Mouse (Mus musculus) midbrain, embryonic 15.5 days (tissue): Measurements from ENCODE around the gene Gnb5. TPM values are rescaled to one million over a fixed set of nuclear protein-coding genes. Genes with fewer than 3 reads are reported as not detected.
A peak's percentile ranks its signal among the peaks of the same experiment; 100 is the strongest.

Experiments
- ATAC-seq: fragments of 200-750 bp; cut with Nextera tagmentation; replicated peaks from 2 replicates; pipeline ENCODE4 v1.8.0; 2017; ENCODE audit warnings: moderate TSS enrichment
- H3K27ac ChIP-seq: fragments of 300-500 bp; sonication (generic); 2 replicates; pipeline ENCODE4 v1.5.1; 2015; ENCODE audit warnings: mild to moderate bottlenecking, inconsistent platforms
- H3K27me3 ChIP-seq: fragments of 300-500 bp; sonication (generic); replicated peaks from 2 replicates; pipeline ENCODE4 v1.6.1; 2015; ENCODE audit warnings: inconsistent platforms
- H3K36me3 ChIP-seq: fragments of 300-500 bp; sonication (generic); replicated peaks from 2 replicates; pipeline ENCODE4 v1.6.1; 2015; ENCODE audit warnings: inconsistent platforms
- H3K4me1 ChIP-seq: fragments of 300-500 bp; sonication (generic); 2 replicates; pipeline ENCODE4 v1.6.1; 2015; ENCODE audit warnings: inconsistent platforms
- H3K4me2 ChIP-seq: fragments of 300-500 bp; sonication (generic); 2 replicates; pipeline ENCODE4 v1.6.1; 2015; ENCODE audit warnings: inconsistent platforms, mild to moderate bottlenecking, moderate library complexity
- H3K4me3 ChIP-seq: fragments of 300-500 bp; sonication (generic); 2 replicates; pipeline ENCODE4 v1.5.1; 2015; ENCODE audit warnings: mild to moderate bottlenecking, inconsistent platforms
- H3K9ac ChIP-seq: fragments of 300-500 bp; sonication (generic); 2 replicates; pipeline ENCODE4 v1.6.1; 2015; ENCODE audit warnings: mild to moderate bottlenecking, inconsistent platforms
- H3K9me3 ChIP-seq: fragments of 300-500 bp; sonication (generic); 2 replicates; pipeline ENCODE4 v1.6.1; 2016; ENCODE audit warnings: inconsistent platforms
- WGBS: fragments of 180-500 bp; shearing (Covaris S2); methylation state at CpG from one replicate; pipeline ENCODE4 v1.1.7; 2015; ENCODE audit warnings: mixed read lengths; 5-methylcytosine and 5-hydroxymethylcytosine counted together
- polyA plus RNA-seq: library from polyadenylated mRNA; unstranded; fragments of >200 nt; fragmentation: Nextera tagmentation; extraction: Ambion mirVana; gene quantifications from 2 replicates; pipeline ENCODE4 v1.2.1, GENCODE M21; 2015

The Gnb5 gene
- polyA plus RNA-seq: 65.1 and 69.5 TPM in 2 replicates

DNA sequence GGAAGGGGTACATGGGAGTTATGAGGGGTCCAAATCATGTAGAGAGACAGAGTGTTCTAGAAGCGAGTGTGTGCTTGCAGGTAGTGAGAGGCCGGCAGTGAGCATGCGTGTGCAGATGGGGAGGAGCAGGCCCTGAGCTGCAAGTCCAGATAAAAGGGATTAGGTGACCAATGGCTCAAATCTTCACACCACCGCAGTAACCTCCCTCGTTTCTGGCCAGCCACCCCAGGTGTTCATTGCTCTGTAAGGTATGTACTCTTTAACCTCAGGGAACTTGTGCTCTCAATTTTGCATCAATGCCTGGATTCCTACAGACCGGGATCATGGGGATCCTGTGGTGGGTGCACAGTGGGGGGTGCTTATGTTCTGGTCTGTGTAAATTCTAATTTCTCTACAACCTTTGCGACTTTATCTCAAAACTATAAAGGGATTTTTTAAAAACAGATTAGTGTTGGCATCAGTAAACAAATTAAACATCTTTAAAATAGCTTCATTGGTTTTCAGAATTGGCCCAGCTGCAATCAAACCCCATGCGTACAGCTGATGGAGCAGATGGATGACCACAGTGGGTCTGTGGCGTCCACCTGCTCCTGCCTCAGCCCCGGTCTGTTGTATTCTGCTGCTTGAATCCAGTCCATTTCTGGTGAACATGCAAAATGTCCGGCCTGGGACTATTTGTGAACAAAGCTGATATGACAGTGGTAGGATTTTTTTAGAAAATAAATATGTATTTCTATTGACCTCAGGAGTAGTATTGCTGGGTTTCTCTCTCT lies at the start of gene Gnb5:
TSS of gene Gnb5 (plus strand) at position 163 of the 773 bp plus-strand sequence.
- Histone ChIP-seq H3K27ac (no peak within 1 kb of the TSS), H3K4me2 (no peak within 1 kb of the TSS), H3K9ac (no peak within 1 kb of the TSS), H3K27me3 (no peaks in the 10 kb centered on the region), H3K4me3 (no peak within 1 kb of the TSS), H3K4me1 (no peaks in the 10 kb centered on the region), H3K36me3 (no peaks in the 10 kb centered on the region), H3K9me3 (no peaks in the 10 kb centered on the region)
- 69% methylated on average over 11 of the region's 11 CpGs for WGBS
- no peak for ATAC-seq

DNA sequence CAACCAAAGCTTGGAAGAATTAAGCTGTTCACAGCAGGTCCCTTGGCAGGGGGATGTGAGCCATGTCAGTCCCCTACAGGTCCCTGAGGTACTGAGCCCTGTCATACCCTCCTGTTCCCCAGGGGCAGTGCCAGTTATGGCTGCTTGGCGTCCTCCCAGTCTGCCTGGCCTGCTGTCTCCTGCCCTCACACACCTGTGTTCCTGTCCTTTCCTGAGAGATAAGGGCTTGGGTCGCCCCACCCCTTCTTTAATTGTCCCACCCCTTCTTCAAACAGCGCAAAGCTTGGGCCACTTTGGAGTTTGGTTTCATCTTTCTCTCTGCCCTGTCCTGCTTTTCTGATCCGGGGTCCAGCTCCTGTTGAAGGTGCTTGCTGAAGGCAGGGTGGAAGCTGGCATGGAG lies 47.3 kb upstream of the Gnb5 start:
- no peak overlapping the region for H3K27ac ChIP-seq
- no peak for ATAC-seq
- H3K36me3 ChIP-seq: no peaks in the 10 kb centered on the region
- no peaks in the 10 kb centered on the region for H3K27me3 ChIP-seq
- H3K9ac ChIP-seq: no peak overlapping the region
- H3K4me3 ChIP-seq: no peak overlapping the region
- 73% methylated on average over 4 of the region's 4 CpGs for WGBS
- H3K4me1 ChIP-seq: peaks cover 39% of the 10 kb centered on the region
- no peaks in the 10 kb centered on the region for H3K9me3 ChIP-seq
- H3K4me2 ChIP-seq: no peak overlapping the region

DNA sequence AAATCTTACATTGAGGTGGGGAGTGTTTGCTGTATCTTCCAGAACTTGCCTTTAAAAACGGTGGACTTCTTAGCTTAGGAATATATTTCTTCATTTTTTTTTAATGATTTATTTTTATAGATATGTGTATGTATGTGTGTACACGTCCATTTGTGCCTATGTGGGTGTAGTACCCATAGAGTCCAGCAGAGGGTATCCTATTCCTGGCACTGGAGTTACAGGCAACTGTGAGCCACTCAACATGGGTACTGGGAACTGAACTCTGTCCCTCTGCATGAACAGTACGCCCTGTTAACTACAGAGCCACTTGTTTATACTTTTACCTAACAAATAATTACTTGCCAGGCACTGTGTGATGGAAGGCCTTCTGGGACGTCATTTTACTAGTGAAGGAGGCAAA lies 46.4 kb upstream of the Gnb5 start:
- WGBS: 90% methylated on average over 4 of the region's 4 CpGs
- no peak for ATAC-seq
- Histone ChIP-seq H3K9ac (no peak overlapping the region), H3K27me3 (no peaks in the 10 kb centered on the region), H3K4me3 (no peak overlapping the region), H3K27ac (no peak overlapping the region), H3K4me2 (no peak overlapping the region), H3K4me1 (peaks cover 30% of the 10 kb centered on the region), H3K9me3 (no peaks in the 10 kb centered on the region), H3K36me3 (no peaks in the 10 kb centered on the region)

DNA sequence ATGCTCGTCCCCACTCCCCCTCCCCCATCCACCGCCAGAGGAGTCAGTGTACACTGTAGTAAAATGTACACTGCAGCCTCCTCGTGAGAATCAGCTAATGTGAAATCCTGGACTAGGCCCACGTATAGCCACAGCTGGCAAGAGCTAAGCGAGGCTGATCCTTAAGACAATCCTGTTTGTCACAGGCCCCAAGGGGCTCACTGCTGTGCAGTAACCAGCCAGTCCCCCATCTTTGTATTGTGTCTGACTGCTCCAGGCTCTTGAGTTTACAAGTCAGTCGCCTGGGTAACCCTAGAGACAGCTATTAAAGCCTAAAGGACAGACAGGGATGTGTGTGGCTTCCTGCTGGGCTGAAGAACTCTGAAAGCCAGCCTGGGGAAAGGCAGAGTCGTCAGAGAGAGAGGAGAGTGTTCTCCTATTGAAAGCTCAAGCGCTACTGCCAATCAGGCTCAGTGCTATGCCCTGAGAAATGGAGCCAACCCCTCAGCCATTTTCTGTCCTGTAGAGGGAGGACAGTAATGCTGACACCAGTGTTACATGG lies 44.7 kb upstream of the Gnb5 start:
- 4% methylated on average over 8 of the region's 8 CpGs for WGBS
- Histone ChIP-seq H3K4me1 (peaks cover 16% of the 10 kb centered on the region), H3K27me3 (no peaks in the 10 kb centered on the region), H3K9ac (no peak overlapping the region), H3K9me3 (no peaks in the 10 kb centered on the region), H3K27ac (peak overlapping the region; percentile 70), H3K4me3 (no peak overlapping the region), H3K36me3 (no peaks in the 10 kb centered on the region), H3K4me2 (no peak overlapping the region)
- ATAC-seq: peak; percentile 87

DNA sequence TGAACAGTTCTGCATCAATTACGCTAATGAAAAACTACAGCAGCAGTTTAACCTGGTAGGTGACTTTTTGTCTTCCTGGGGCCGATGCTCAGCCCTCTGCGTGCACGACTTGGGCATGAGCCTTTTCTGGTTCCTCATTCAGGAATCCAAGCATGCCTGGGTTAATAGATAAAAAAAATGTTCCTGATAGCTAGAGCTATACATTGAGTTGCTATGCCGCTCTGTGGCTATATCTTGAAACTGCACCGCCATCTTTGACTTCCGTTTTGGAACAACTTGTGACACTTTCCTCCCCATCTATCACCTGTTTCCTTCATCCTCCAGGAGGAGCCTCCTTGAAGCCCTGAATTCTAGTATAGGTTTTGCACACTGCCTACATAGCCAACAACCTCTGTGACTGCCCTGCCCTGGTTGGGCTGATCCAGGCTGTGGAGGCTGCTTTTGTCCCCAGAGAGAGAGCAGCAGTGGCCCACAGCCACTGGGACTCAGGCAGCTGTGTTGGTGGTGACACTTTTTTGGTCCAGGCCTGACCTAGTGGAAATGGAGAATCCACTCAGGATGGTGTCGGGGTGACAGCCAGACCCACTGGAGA lies 43.8 kb upstream of the Gnb5 start:
- Histone ChIP-seq H3K4me1 (peaks cover 16% of the 10 kb centered on the region), H3K27me3 (no peaks in the 10 kb centered on the region), H3K9ac (no peak overlapping the region), H3K9me3 (no peaks in the 10 kb centered on the region), H3K27ac (no peak overlapping the region), H3K36me3 (no peaks in the 10 kb centered on the region), H3K4me3 (no peak overlapping the region), H3K4me2 (no peak overlapping the region)
- peak; percentile 32; the same call in 1 of the 2 replicates for ATAC-seq
- WGBS: 49% methylated on average over 8 of the region's 8 CpGs

DNA sequence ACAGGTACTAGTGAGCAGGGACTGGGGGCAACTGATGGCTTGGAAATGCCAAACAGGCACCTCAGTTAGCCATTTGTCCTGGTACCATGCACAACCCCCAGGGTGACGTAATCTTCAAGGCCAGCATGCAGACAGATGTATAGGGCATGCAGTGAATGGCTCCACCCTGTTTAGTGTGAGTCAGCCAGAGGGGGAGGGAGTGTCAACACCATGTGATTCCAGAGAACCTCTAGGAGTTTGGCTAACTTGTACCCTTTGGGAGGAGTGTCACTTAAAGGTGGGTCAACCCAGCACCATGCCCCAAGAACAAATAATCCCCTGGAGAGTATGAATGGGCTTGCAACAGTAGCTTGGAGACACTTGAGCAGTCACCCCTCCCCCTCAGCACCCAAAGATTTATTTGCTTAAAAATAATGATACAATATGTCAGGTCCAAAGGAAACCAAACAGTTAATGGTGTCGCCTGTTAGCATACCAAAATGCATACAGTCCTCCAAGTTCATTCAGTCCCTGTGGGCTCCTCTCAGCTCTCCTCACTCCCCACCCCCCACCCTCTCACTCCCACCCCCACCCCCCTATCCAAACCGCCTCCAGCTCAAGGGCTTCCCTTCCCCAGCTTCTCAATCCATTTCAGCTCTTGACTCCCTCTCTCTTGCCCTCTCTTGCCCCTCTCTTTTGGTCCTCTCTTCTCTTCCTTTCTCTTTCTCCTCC lies 41.9 kb upstream of the Gnb5 start:
- WGBS: 43% methylated on average over 3 of the region's 3 CpGs
- no peaks in the 10 kb centered on the region for H3K27me3 ChIP-seq
- no peak overlapping the region for H3K27ac ChIP-seq
- ATAC-seq: no peak
- H3K4me1 ChIP-seq: peaks cover 16% of the 10 kb centered on the region
- no peak overlapping the region for H3K4me3 ChIP-seq
- no peak overlapping the region for H3K9ac ChIP-seq
- no peaks in the 10 kb centered on the region for H3K36me3 ChIP-seq
- H3K9me3 ChIP-seq: no peaks in the 10 kb centered on the region
- no peak overlapping the region for H3K4me2 ChIP-seq

DNA sequence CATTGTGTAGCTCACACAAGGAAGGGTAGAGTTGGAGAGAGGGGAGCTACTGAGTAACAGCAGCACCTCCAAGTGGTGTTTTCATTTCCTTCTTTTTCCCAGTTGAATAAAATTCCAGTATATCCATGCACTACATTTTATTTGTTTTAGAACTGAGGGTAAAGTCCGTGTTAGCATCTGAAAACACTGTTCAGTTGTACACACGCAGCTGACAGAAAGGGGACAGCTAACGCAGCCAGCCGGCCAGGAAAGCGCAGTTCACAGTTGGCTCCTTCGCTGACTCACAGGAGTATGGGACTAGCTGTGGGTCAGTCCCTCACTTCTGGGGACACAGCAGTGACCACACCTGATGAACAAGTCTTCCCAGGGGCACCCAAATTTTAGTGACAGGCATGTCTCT lies 38.9 kb upstream of the Gnb5 start:
- Histone ChIP-seq H3K36me3 (no peaks in the 10 kb centered on the region), H3K4me2 (no peak overlapping the region), H3K4me1 (0 out of 2 replicates have a peak, but pooled peaks cover 2% of the 10 kb centered on the region), H3K4me3 (no peak overlapping the region), H3K27me3 (no peaks in the 10 kb centered on the region), H3K9me3 (no peaks in the 10 kb centered on the region), H3K9ac (no peak overlapping the region), H3K27ac (no peak overlapping the region)
- 76% methylated on average over 6 of the region's 6 CpGs for WGBS
- no peak for ATAC-seq

DNA sequence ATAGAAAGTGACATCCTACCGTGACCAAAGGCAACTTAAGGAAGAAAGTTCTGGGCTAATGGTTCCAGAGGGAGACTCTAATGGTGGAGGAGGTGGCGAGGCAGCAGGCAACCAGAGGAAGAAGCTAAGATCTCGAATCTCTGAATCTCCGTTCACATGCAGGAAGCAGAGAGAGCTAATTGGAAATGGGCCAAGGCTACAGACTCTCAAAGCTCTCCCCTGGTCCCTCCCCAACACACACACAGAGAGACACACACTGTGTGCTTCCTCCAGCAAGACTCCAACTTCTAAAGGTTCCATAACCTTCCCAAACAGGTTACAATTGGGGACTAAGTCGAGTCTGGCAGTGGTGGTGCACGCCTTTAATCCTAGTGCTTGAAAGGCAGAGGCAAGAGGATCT lies 35.7 kb upstream of the Gnb5 start:
- no peak for ATAC-seq
- 80% methylated on average over 6 of the region's 6 CpGs for WGBS
- no peaks in the 10 kb centered on the region for H3K27me3 ChIP-seq
- no peak overlapping the region for H3K9ac ChIP-seq
- no peaks in the 10 kb centered on the region for H3K36me3 ChIP-seq
- no peak overlapping the region for H3K4me3 ChIP-seq
- H3K4me1 ChIP-seq: no peaks in the 10 kb centered on the region
- H3K4me2 ChIP-seq: no peak overlapping the region
- no peaks in the 10 kb centered on the region for H3K9me3 ChIP-seq
- no peak overlapping the region for H3K27ac ChIP-seq

DNA sequence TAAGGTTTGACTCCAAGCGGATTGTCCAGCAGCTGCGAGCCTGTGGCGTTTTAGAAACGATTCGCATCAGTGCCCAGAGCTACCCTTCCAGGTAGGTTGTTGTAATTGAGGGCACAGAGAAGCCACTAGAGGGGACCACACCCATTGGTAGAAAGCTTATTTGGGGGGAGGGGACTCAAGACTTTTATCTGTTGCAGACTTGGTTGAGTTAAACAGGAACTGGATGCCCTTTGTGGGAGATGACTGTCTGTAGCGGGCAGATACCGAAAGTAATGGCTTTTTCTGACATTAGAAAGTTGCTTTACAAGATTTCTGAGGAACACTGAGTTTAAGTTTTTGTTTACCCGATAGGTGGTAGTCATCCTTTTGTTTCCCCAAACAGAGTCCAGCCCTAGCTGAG lies 34.5 kb upstream of the Gnb5 start:
- no peak overlapping the region for H3K9ac ChIP-seq
- no peak overlapping the region for H3K4me3 ChIP-seq
- H3K4me1 ChIP-seq: no peaks in the 10 kb centered on the region
- ATAC-seq: no peak
- H3K9me3 ChIP-seq: no peaks in the 10 kb centered on the region
- H3K4me2 ChIP-seq: no peak overlapping the region
- H3K27me3 ChIP-seq: no peaks in the 10 kb centered on the region
- 94% methylated on average over 8 of the region's 8 CpGs for WGBS
- H3K36me3 ChIP-seq: no peaks in the 10 kb centered on the region
- H3K27ac ChIP-seq: no peak overlapping the region

DNA sequence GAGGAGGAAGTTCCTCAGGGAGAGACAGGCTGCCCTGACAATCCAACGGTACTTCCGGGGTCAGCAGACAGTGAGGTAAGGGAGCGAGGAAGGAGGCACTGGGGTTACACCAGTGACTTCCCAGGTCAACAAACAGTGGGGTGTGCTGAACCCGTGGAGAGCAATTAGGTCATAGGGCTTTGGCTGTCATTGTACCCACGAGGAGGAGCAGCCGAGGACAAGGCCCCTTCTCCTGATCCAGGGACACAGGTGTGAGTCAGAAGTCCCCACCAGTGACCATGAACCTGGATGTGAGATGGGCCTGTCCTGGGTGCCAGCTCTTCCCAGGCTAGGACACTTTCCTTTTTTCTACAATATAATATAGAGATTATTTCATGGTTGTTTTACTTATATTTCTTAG lies 32.4 kb upstream of the Gnb5 start:
- Histone ChIP-seq H3K27me3 (no peaks in the 10 kb centered on the region), H3K4me3 (no peak overlapping the region), H3K4me1 (no peaks in the 10 kb centered on the region), H3K9ac (no peak overlapping the region), H3K9me3 (no peaks in the 10 kb centered on the region), H3K27ac (no peak overlapping the region), H3K4me2 (no peak overlapping the region), H3K36me3 (no peaks in the 10 kb centered on the region)
- WGBS: 75% methylated on average over 6 of the region's 6 CpGs
- no peak for ATAC-seq

DNA sequence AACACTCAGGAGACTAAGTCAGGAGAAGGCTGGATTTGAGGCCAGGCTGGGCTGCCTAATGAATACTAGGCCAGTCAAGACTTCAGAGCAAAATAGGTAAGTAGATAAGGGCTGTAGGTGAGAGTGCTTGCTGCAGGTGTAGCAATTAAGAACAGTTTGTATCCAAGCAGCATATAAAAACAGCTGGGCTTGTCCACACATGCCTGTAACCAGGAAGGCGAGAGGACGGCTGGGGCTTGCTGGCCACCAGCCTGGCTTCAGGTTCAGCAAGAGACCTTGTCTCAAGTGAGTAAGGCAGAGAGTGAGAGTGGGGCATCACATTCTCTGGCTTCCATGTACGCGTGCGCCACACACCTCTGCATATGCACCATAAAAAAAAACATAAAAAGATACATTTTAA lies 31.6 kb upstream of the Gnb5 start:
- WGBS: 92% methylated on average over 5 of the region's 5 CpGs

DNA sequence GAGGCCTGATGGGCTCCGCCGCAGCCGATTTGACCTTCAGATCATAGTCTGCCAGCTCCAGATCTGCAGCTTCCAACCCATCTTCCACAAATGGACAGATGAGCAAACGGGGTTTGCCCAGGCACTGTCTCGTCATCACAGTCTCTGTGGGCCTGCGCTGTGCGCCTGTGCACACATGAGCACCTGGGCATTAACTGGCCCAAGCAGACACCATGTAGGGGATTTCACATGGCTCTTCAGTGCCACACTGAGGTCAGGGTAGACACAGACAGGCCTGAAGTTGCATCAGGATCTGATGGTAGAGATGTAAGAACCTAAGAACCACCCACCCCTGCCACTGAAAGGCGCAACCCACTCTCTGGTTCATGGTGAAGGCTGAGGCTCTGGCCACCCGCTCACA lies 31.0 kb upstream of the Gnb5 start:
- Histone ChIP-seq H3K27ac (no peak overlapping the region), H3K36me3 (no peaks in the 10 kb centered on the region), H3K4me1 (no peaks in the 10 kb centered on the region), H3K4me3 (no peak overlapping the region), H3K4me2 (no peak overlapping the region), H3K9ac (no peak overlapping the region), H3K27me3 (no peaks in the 10 kb centered on the region), H3K9me3 (no peaks in the 10 kb centered on the region)
- WGBS: 93% methylated on average over 9 of the region's 9 CpGs
- no peak for ATAC-seq

More for the DNA sequence above, 31.6 kb upstream of the Gnb5 start:
- Histone ChIP-seq H3K27me3 (no peaks in the 10 kb centered on the region), H3K4me1 (no peaks in the 10 kb centered on the region), H3K9me3 (no peaks in the 10 kb centered on the region), H3K27ac (no peak overlapping the region), H3K4me2 (no peak overlapping the region), H3K9ac (no peak overlapping the region), H3K4me3 (no peak overlapping the region), H3K36me3 (no peaks in the 10 kb centered on the region)
- ATAC-seq: no peak
